Mouse (Mus musculus) naive thymus-derived CD4-positive, alpha-beta T cell, adult 5 months (primary cell): ENCODE results near the gene Hsd17b6. TPM values are rescaled to one million over a fixed set of nuclear protein-coding genes. Genes with fewer than 3 reads are reported as not detected.

Experiments
- polyA plus RNA-seq: library from polyadenylated mRNA; unstranded; fragments of 100-300 nt; shearing (Covaris generic); gene quantifications from one replicate; pipeline ENCODE4 v1.2.1, GENCODE M21; 2017

The Hsd17b6 gene
- not detected for polyA plus RNA-seq

DNA sequence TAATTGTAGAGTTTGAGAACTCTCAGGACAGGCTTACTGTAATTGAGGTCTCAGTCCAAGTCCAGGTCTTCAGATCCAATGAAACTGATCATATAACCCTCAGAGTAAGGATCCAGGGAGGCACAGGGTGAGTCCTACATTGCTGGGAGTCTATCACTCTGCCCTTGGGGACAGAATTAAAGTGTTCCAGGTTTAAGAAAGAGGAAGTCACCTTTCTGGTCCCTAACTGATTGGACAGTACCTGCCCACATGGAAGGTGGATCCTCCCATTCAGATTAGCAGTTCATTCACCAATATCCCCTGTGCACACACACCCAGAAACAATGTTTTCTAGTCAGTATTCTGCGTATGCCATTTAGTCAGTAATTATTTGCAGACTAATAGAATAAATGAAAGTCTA is at the start of gene Hsd17b6:
TSS of gene Hsd17b6 (minus strand) at position 166 of the 400 bp plus-strand sequence.

DNA sequence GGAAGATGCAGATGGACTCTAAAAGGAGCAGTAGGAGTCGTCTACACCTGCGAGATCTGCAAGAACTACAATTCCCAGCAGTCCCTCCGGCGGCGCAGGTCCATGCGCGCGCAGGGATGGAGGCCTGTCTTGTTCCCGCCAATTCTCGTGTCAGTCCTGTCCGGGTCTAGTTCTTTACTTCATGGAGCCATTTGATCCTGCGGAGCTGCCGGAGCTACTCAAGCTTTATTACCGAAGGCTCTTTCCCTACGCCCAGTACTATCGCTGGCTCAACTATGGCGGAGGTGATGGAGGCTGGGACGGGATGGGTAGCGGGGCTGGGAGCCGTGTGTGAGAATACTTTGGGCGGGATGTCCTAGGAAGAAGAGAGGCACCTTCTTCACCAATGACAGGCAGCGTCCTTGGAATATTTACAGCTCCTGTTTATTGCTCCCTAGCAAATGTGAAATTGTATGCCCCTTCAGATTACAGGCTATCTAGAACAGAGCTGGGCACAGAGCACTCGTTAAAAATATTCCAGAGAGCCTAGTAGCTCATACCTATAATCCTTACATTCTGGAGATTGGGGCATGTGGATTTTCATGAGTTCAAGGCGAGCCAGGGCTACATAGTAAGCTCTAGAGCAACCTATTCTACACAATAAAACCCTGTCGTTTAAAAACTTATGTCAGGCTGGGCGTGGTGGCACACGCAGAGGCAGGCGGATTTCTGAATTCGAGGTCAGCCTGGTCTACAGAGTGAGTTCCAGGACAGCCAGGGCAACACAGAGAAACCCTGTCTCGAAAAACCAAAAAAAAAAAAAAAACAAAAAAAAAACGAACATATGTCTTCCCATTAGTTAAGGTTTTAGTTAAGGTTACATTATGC is 7.9 kb upstream of the Hsd17b6 start, which contains the start of gene Prim1:
TSS of gene Prim1 (plus strand) at position 101 of the 867 bp plus-strand sequence.

Other genes with a start within 250 kb of the Hsd17b6 start
- not detected for gene Rdh1, start 247.9 kb downstream of the Hsd17b6 start, polyA plus RNA-seq
- gene Rdh16f1, start 247.8 kb downstream of the Hsd17b6 start, polyA plus RNA-seq: not detected
- gene Rdh9, start 231.2 kb downstream of the Hsd17b6 start, polyA plus RNA-seq: 0.25 TPM
- not detected for gene Rdh16, start 206.5 kb downstream of the Hsd17b6 start, polyA plus RNA-seq
- gene Rdh19, start 157.7 kb downstream of the Hsd17b6 start, polyA plus RNA-seq: not detected
- gene Rdh16f2, start 141.1 kb downstream of the Hsd17b6 start, polyA plus RNA-seq: not detected
- gene Rdh7, start 118.8 kb downstream of the Hsd17b6 start, polyA plus RNA-seq: not detected
- gene Sdr9c7, start 109.1 kb downstream of the Hsd17b6 start, polyA plus RNA-seq: not detected
- 14.3 TPM for gene Prim1, start 7.6 kb upstream of the Hsd17b6 start, polyA plus RNA-seq
- 523 TPM for gene Naca, start 28.0 kb upstream of the Hsd17b6 start, polyA plus RNA-seq
- gene Ptges3, start 51.3 kb upstream of the Hsd17b6 start, polyA plus RNA-seq: 158 TPM
- gene Atp5b, start 75.7 kb upstream of the Hsd17b6 start, polyA plus RNA-seq: 1,240 TPM
- gene Baz2a, start 84.0 kb upstream of the Hsd17b6 start, polyA plus RNA-seq: 69.9 TPM
- gene Rbms2, start 172.7 kb upstream of the Hsd17b6 start, polyA plus RNA-seq: 34.5 TPM
- 0.65 TPM for gene Gls2, start 186.8 kb upstream of the Hsd17b6 start, polyA plus RNA-seq
- gene Spryd4, start 204.2 kb upstream of the Hsd17b6 start, polyA plus RNA-seq: 12.4 TPM
- not detected for gene Mip, start 218.2 kb upstream of the Hsd17b6 start, polyA plus RNA-seq
- 28.0 TPM for gene Timeless, start 224.5 kb upstream of the Hsd17b6 start, polyA plus RNA-seq
- not detected for gene Apon, start 246.5 kb upstream of the Hsd17b6 start, polyA plus RNA-seq